Mouse (Mus musculus) bone marrow, adult 2 months (tissue): ENCODE measurements around the gene Galnt10.

ENCODE experiments used
- CTCF ChIP-seq: fragments of 200-500 bp; IDR thresholded peaks from 2 replicates; pipeline ENCODE4 v1.5.1; 2011; ENCODE audit warnings: low read length, control low read depth; ENCODE audit not compliant: control insufficient read depth, insufficient read depth
- POLR2A ChIP-seq: fragments of 200-500 bp; IDR thresholded peaks from 2 replicates; pipeline ENCODE4 v1.6.1; 2011; ENCODE audit warnings: low read depth, mild to moderate bottlenecking, control low read depth, low read length, borderline replicate concordance; ENCODE audit not compliant: control insufficient read depth

DNA sequence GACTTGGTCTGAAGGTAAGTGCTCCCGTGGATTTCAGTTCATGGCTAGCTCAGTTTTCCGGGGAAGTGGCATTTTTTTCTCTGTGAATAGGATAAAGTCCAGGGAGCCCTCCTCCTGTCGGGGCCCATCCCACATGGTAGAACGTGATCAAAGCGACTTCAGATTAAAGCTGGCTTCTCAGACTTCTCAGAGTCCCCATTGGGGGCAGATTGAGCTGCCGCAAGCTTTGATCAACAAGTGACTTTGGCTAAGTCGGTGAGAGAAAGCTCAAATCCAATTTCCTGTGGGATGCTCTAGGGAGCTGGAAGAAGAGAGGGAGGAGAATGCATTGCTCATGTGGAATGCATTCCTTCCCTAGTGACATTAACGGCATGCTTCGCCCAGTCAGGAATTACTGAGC, 10.1 kb upstream of the Galnt10 start:
- TF ChIP-seq POLR2A (no peak), CTCF (no peak)
